Mouse (Mus musculus): ENCODE measurements around the gene Rbfox2. TPM values are rescaled to one million over a fixed set of nuclear protein-coding genes. Genes with fewer than 3 reads are reported as not detected.

Rbfox2 gene
- polyA plus RNA-seq, 1 experiment from 2014 or later = 56.8 TPM

GRCm38 (mm10) chr15:77168781-77169180 is 138.0 kb downstream of the Rbfox2 start:
- Histone ChIP-seq H3K9me3 (no peaks in the 10 kb centered on the region), H3K27me3 (replicated peaks) (no peaks in the 10 kb centered on the region), H3K4me2 (no peak overlapping the region), H3K9ac (no peak overlapping the region), H3K4me1 (peaks cover 22% of the 10 kb centered on the region), H3K27ac (no peak overlapping the region), H3K4me3 (replicated peaks) (no peak overlapping the region), H3K36me3 (no peaks in the 10 kb centered on the region)
- ATAC-seq (ENCODE audit: insufficient read depth, low FRiP score, low read depth) = no peak
- WGBS = 74% methylated on average over 2 of the region's 2 CpGs

GRCm38 (mm10) chr15:77166225-77166732 is 140.5 kb downstream of the Rbfox2 start:
- H3K27me3 ChIP-seq (replicated peaks) = no peaks in the 10 kb centered on the region
- ATAC-seq (ENCODE audit: insufficient read depth, low FRiP score, low read depth) = no peak
- no peaks in the 10 kb centered on the region for H3K9me3 ChIP-seq
- no peaks in the 10 kb centered on the region for H3K36me3 ChIP-seq
- H3K4me3 ChIP-seq (replicated peaks) = no peak overlapping the region
- H3K9ac ChIP-seq = no peak overlapping the region
- peak overlapping the region; percentile 31; the same call in 1 of the 2 replicates for H3K27ac ChIP-seq
- H3K4me1 ChIP-seq = peaks cover 37% of the 10 kb centered on the region
- no peak overlapping the region for H3K4me2 ChIP-seq
- 19% methylated on average over 1 of the region's 1 CpGs for WGBS

GRCm38 (mm10) chr15:77163336-77163735 is 143.5 kb downstream of the Rbfox2 start:
- 12% methylated on average over 6 of the region's 6 CpGs for WGBS
- peak overlapping the region; percentile 13; the same call in 1 of the 2 replicates for H3K4me2 ChIP-seq
- peak; percentile 64; the same call in 1 of the 2 replicates for ATAC-seq (ENCODE audit: insufficient read depth, low FRiP score, low read depth)
- no peak overlapping the region for H3K9ac ChIP-seq
- H3K27ac ChIP-seq = peak overlapping the region; percentile 77
- H3K9me3 ChIP-seq = no peaks in the 10 kb centered on the region
- peaks cover 40% of the 10 kb centered on the region for H3K4me1 ChIP-seq
- no peaks in the 10 kb centered on the region for H3K27me3 ChIP-seq (replicated peaks)
- no peak overlapping the region for H3K4me3 ChIP-seq (replicated peaks)
- H3K36me3 ChIP-seq = no peaks in the 10 kb centered on the region

GRCm38 (mm10) chr15:77162931-77163330 is 143.9 kb downstream of the Rbfox2 start:
- no peak for ATAC-seq (ENCODE audit: insufficient read depth, low FRiP score, low read depth)
- Histone ChIP-seq H3K27ac (peak overlapping the region; percentile 77), H3K4me1 (peaks cover 40% of the 10 kb centered on the region), H3K27me3 (replicated peaks) (no peaks in the 10 kb centered on the region), H3K9ac (no peak overlapping the region), H3K9me3 (no peaks in the 10 kb centered on the region), H3K4me2 (peak overlapping the region; percentile 13; the same call in 1 of the 2 replicates), H3K36me3 (no peaks in the 10 kb centered on the region), H3K4me3 (replicated peaks) (no peak overlapping the region)
- 51% methylated on average over 6 of the region's 6 CpGs for WGBS

GRCm38 (mm10) chr15:77161382-77161781 is 145.4 kb downstream of the Rbfox2 start:
- peak overlapping the region; percentile 49 for H3K27ac ChIP-seq
- no peaks in the 10 kb centered on the region for H3K27me3 ChIP-seq (replicated peaks)
- H3K4me3 ChIP-seq (replicated peaks) = no peak overlapping the region
- no peaks in the 10 kb centered on the region for H3K36me3 ChIP-seq
- no peak overlapping the region for H3K4me2 ChIP-seq
- peaks cover 43% of the 10 kb centered on the region for H3K4me1 ChIP-seq
- H3K9me3 ChIP-seq = no peaks in the 10 kb centered on the region
- ATAC-seq (ENCODE audit: insufficient read depth, low FRiP score, low read depth) = no peak
- H3K9ac ChIP-seq = no peak overlapping the region
- WGBS = 25% methylated on average over 5 of the region's 5 CpGs

- Histone ChIP-seq H3K27me3 (replicated peaks) (no peaks in the 10 kb centered on the region), H3K4me3 (replicated peaks) (no peak overlapping the region), H3K9me3 (no peaks in the 10 kb centered on the region), H3K4me2 (no peak overlapping the region), H3K4me1 (peaks cover 46% of the 10 kb centered on the region), H3K9ac (no peak overlapping the region), H3K36me3 (no peaks in the 10 kb centered on the region), H3K27ac (peak overlapping the region; percentile 49; the same call in 1 of the 2 replicates)
- ATAC-seq (ENCODE audit: insufficient read depth, low FRiP score, low read depth) = no peak
- WGBS = 83% methylated on average over 4 of the region's 4 CpGs
Measured at GRCm38 (mm10) chr15:77160848-77161247, 146.0 kb downstream of the Rbfox2 start.

- Histone ChIP-seq H3K9ac (no peak overlapping the region), H3K4me1 (peaks cover 26% of the 10 kb centered on the region), H3K36me3 (no peaks in the 10 kb centered on the region), H3K27me3 (replicated peaks) (no peaks in the 10 kb centered on the region), H3K4me2 (no peak overlapping the region), H3K27ac (peak overlapping the region; percentile 35), H3K4me3 (replicated peaks) (no peak overlapping the region), H3K9me3 (no peaks in the 10 kb centered on the region)
- ATAC-seq (ENCODE audit: insufficient read depth, low FRiP score, low read depth) = no peak
- 19% methylated on average over 3 of the region's 3 CpGs for WGBS
Measured at GRCm38 (mm10) chr15:77156525-77156924, 150.3 kb downstream of the Rbfox2 start.

- Histone ChIP-seq H3K4me3 (replicated peaks) (no peak overlapping the region), H3K27me3 (replicated peaks) (no peaks in the 10 kb centered on the region), H3K36me3 (no peaks in the 10 kb centered on the region), H3K9me3 (no peaks in the 10 kb centered on the region), H3K4me1 (peaks cover 39% of the 10 kb centered on the region), H3K4me2 (peak overlapping the region; percentile 49; the same call in 1 of the 2 replicates), H3K27ac (peak overlapping the region; percentile 97), H3K9ac (no peak overlapping the region)
- WGBS = 56% methylated on average over 10 of the region's 10 CpGs
- ATAC-seq (ENCODE audit: insufficient read depth, low FRiP score, low read depth) = no peak
Measured at GRCm38 (mm10) chr15:77154248-77154785, 152.5 kb downstream of the Rbfox2 start.

- under 1% methylated on average over 12 of the region's 12 CpGs for WGBS
- peak overlapping the region; percentile 62 for H3K4me3 ChIP-seq (replicated peaks)
- H3K27ac ChIP-seq = peak overlapping the region; percentile 97
- peaks cover 45% of the 10 kb centered on the region for H3K4me1 ChIP-seq
- peak; percentile 89 for ATAC-seq (ENCODE audit: insufficient read depth, low FRiP score, low read depth)
- peak overlapping the region; percentile 49 for H3K4me2 ChIP-seq
- H3K27me3 ChIP-seq (replicated peaks) = no peaks in the 10 kb centered on the region
- peak overlapping the region; percentile 50 for H3K9ac ChIP-seq
- no peaks in the 10 kb centered on the region for H3K36me3 ChIP-seq
- H3K9me3 ChIP-seq = no peaks in the 10 kb centered on the region
Measured at GRCm38 (mm10) chr15:77153625-77154024, 153.2 kb downstream of the Rbfox2 start.

- Histone ChIP-seq H3K4me3 (replicated peaks) (peak overlapping the region; percentile 62), H3K9me3 (no peaks in the 10 kb centered on the region), H3K4me2 (peak overlapping the region; percentile 49), H3K27ac (peak overlapping the region; percentile 97), H3K9ac (peak overlapping the region; percentile 50), H3K27me3 (replicated peaks) (no peaks in the 10 kb centered on the region), H3K36me3 (no peaks in the 10 kb centered on the region), H3K4me1 (peaks cover 46% of the 10 kb centered on the region)
- WGBS = 0% methylated on average over 3 of the region's 3 CpGs
- peak; percentile 51; the same call in 1 of the 2 replicates for ATAC-seq (ENCODE audit: insufficient read depth, low FRiP score, low read depth)
Measured at GRCm38 (mm10) chr15:77153088-77153546, 153.7 kb downstream of the Rbfox2 start.

- under 1% methylated on average over 19 of the region's 19 CpGs for WGBS
- peaks cover 46% of the 10 kb centered on the region for H3K4me1 ChIP-seq
- ATAC-seq (ENCODE audit: insufficient read depth, low FRiP score, low read depth) = no peak
Measured at GRCm38 (mm10) chr15:77152336-77153087, 154.3 kb downstream of the Rbfox2 start.

GRCm38 (mm10) chr15:77151816-77152215 is 155.0 kb downstream of the Rbfox2 start:
- no peaks in the 10 kb centered on the region for H3K36me3 ChIP-seq
- no peaks in the 10 kb centered on the region for H3K27me3 ChIP-seq (replicated peaks)
- H3K9me3 ChIP-seq = no peaks in the 10 kb centered on the region
- H3K9ac ChIP-seq = peak overlapping the region; percentile 25; the same call in 1 of the 2 replicates
- peaks cover 42% of the 10 kb centered on the region for H3K4me1 ChIP-seq
- WGBS = 5% methylated on average over 4 of the region's 4 CpGs
- no peak for ATAC-seq (ENCODE audit: insufficient read depth, low FRiP score, low read depth)
- H3K27ac ChIP-seq = peak overlapping the region; percentile 97
- H3K4me2 ChIP-seq = peak overlapping the region; percentile 49
- H3K4me3 ChIP-seq (replicated peaks) = peak overlapping the region; percentile 62

More at GRCm38 (mm10) chr15:77152336-77153087, 154.3 kb downstream of the Rbfox2 start:
- H3K9ac ChIP-seq = peak overlapping the region; percentile 50
- H3K27ac ChIP-seq = peak overlapping the region; percentile 97
- peak overlapping the region; percentile 62 for H3K4me3 ChIP-seq (replicated peaks)
- peak overlapping the region; percentile 49 for H3K4me2 ChIP-seq
- no peaks in the 10 kb centered on the region for H3K9me3 ChIP-seq
- H3K36me3 ChIP-seq = no peaks in the 10 kb centered on the region
- H3K27me3 ChIP-seq (replicated peaks) = no peaks in the 10 kb centered on the region

All from stomach, embryonic 15.5 days (tissue).